Mouse (Mus musculus): ENCODE data around the gene Mcat. TPM values are rescaled to one million over a fixed set of nuclear protein-coding genes. Genes with fewer than 3 reads are reported as not detected.

Gene Mcat
- total RNA-seq (2021) (10 to 100 TPM; 26.2 to 45.8 TPM), polyA plus RNA-seq (2012; rRNA removed) (86.0 and 113 TPM in 2 replicates)
- long read RNA-seq, transcript Mcat-201 (4 exons, 1,917 nt) = major isoform, 53 of 72 reads
- long read RNA-seq, partial matches to known transcripts = 1 of 72 reads
- long read RNA-seq, other reads (novel, unspliced or antisense) = 15 of 72 reads

DNA sequence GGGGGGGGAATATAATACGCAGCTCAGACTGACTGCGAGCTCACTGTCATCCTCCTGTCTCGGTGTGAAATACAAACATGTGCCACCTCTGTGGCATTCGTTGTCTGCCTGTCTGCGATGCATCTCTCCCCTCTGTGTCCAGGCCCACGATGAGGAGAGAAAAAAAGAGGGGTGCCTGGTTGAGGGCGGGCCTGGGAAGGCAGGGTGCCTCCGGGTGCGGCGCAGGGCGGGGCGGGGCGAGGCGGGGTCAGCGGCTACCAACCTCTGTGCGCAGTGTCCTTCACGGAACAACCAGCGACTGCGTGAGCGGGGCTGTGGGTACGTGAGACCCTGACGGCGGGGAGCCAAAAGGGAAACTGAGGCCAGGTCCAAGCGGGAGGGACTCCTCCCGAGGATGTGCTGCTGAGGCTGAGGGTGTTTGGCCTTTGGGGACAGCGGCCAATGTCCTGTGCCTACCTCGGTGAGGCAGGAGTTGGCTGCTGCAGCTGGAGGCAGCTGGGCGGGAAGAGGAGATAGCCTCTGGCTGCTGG lies at the start of gene Mcat, which contains the start of gene Tspo:
Gene Mcat, minus strand, starts transcription at position 461 of the 530 bp plus-strand sequence.
Gene Tspo, plus strand, starts transcription at position 266 of the 530 bp plus-strand sequence.
- peak; percentile 93 for DNase-seq

DNA sequence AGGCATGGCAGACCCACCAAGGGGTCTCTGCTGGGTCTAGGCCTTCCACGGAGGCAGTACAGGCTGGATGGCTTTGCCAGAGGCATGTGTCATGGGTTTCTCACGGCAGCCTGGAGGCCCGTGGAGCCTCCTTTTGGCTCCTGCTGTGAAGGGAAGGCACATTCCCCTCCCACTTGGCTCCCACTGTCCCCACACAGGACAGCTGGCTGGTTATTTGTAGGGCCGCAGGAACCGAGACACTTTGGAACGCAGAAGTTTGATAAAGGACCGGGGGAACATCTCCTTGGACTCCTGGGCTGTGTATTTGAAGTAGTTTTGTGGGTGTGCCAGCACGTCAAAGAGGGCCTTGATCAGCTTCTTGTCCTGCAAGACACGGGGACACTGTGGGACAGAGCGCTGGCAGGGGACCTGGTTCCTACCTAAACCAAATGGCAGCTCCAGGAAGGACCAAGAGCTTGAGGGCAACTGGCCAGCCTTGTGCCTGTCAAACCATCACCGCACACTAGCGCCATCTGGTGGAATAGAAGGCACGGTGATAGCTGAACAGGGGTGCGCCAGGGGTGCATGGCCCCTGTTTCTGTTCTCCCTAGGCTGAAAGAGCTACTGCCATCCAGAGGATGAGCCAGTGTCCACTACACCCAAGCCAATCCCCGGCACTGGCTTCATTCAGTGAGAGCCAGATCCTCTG lies 43.7 kb upstream of the Mcat start:
- peak; percentile 74 for DNase-seq

DNA sequence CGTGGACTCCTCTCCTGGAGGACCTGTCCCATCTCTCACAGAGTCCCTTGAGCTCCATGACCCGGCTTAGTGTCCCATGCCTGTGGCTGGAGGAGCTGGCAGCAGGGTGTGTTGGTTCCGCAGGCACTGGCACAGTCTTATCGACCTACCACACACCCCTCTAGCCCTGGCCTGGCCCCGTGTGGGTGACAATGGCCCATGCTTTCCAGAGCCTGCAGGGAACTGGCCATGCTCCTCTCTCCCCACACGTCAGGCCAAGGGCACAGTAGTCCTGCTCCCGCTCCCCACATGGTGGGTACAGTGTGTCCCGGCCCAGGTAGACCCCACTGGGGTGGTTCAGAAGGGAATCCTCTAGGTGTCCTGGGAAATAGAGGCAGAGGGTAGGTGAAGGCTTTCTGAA lies 43.1 kb upstream of the Mcat start:
- DNase-seq = no peak

DNA sequence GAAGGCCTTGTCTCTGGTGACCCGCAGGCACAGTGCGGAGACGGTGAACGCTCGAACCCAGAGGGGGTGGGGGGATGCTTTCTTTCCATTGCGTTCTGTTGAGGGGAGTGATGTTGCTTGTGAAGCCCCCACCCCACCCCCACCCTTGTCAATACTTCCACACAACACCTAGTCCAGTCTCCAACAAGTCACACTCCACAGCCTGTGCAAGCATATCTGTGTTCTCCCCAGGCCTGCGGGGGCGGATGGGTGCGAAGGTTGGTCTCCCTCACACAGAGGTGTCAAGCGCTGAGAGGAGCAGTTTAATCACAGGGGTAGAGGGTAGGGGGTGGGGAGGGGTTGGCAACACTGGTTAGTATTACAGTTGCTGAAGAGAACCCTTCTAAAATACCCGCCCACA lies 42.6 kb upstream of the Mcat start:
- DNase-seq = no peak

DNA sequence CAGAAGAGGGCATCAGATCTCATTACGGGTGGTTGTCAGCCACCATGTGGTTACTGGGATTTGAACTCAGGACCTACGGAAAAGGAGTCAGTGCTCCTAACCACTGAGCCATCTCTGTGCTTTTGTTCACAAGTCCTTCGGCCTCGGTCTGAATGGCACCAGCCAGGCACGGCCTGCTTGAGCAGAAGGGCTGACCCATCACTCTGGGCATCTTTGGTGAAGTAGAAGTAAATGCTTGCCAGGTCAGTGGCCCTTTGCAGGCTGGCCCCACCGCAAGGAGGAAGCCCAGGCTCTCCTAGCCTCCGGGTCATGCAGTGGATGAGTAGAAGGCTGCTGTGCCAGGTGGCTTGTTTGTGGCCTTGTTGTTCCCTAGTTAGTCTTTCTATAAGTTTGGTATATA lies 39.8 kb upstream of the Mcat start:
- no peak for DNase-seq

DNA sequence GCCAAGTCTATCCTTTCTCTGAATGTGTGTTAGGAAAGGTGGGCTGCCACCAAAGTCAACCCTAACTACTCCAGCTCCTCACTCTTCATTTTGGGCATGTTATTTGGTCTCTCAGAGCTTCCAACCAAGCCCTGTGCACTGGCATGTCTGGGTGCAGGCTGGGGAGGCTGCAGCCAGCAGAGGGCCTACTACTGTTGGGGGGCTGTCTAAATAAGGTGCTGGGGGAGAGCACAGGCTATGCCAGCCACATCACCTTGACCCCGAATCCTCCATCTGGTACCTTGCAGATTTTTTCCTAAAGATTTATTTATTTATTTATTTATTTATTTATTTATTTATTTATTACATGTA lies 39.4 kb upstream of the Mcat start:
- DNase-seq = no peak

DNA sequence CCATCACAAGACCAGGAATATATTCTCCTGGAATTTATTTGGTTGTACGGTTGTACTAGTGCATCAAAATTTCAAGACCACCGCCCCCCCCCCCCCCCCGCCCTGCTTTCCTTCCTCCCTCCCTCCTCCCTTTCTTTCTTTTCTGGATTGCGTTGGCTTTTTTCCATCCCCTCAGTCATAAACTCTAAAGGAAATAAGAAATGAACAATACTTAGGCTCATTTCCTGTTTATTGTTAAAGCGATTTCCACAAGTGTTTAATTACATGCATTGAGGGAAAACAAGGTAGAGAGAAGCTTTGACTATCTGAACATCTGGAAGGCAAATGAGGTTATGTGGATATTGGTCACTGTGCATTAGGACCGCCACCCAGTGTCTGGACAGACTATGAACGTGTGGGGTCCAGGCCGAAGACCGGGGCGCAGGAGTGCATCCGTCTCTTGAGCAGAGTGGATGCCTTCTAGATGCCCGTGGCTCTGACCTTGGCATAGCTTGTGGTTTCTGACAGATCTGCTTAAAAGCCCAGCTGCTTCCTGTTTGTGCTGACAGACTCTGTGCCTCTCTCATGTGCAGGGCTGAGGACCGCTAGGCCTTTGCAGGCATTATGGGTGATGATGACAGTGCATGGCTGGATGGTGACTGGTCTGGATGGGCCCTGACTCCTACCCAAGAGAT lies 38.9 kb upstream of the Mcat start:
- peak; percentile 60 for DNase-seq

DNA sequence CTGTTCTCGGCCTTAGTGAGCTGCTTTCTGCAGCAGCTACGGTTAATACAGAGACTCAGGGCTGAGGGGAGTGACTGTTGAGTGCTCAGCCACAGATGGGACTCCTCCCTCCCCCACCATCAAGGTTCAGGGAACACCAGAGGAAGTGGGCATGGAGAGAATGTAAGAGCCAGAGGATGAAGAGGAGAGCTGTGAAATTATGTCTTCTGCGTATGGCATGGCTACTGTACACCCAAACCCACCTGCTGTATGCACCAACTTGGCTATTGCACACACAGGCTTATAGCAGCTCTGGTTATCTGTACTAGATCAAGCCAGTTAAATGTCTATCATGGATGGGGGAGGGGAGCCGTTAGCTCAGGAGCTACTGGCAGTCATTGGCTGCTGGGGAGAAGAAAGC lies 37.6 kb upstream of the Mcat start:
- no peak for DNase-seq

DNA sequence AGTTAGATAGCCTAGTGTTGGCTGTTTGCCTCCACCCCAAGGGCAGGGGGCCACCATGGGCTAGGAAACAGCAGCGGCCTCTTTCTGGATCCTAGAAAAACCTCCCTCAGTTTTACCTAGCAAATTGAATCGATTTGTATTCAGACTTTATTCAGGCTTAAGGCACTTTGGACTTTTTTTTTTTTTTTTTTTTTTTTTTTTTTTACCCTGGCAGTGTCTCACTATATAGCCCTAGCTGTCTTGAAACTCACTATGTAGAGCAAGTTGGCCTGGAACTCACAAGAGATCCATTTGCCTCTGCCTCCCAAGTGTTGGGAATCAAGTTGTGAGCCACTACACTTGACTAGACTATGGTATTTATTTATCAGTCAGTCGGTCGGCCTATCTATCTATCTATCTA lies 33.2 kb upstream of the Mcat start:
- DNase-seq = no peak

DNA sequence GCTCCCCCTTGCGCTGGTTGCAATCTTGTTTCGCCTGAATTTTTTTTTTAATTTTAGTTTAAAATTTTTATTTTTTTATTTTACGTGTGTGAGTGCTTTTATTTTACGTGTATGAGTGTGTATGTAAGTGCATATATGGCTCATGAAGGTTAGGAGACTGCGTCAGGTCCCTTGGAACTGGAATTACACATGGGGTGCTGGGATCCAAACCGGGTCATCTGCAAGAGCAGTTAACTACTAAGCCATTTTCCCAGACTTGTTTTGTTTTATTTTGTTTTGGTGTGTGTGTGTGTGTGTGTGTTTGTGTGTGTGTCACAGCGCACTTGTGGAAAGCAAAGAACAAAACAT lies 31.8 kb upstream of the Mcat start:
- no peak for DNase-seq

DNA sequence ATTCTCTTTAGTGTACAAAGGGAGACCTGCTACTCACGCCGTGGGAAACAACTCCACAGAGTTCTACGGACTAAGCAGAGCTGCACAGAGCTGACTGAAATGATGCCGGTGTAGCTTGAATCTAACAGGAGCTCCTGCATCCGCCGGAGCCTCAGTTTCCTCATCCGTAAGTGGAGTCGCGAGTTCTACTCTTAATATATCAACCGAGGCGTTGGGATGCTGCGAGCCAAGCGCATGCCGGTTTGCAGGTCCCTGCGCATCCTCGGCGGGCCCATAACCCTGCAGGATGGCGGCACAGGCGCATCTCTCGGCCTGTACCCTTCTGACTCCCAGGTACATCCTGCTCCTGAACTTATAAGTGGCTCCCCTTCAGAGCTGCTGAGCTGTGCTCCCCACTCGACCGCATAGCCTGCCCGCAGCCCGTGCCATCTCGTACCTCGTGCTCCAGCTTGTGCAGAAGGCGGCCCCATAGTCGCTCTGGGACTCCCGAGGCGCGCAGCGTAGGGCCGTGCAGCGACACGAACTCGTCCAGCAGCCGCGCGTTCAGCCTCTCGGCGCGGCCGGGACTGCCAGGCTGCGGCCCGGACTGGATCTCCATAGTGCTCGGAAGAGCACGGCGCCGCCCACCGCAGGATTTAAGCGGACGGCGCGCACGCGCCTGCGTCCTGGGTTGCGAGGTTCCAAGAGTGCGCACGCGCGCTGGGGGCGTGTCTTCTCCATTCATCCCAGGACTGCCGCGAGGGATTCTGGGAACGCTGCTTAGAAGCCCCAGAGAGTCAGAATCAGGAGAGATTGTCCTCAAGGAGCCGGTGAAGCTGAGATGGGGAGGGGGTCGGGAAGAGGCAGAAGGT lies 31.2 kb upstream of the Mcat start, which contains the start of gene Ttll12:
Gene Ttll12, minus strand, starts transcription at position 645 of the 851 bp plus-strand sequence.
- peak; percentile 96 for DNase-seq

DNA sequence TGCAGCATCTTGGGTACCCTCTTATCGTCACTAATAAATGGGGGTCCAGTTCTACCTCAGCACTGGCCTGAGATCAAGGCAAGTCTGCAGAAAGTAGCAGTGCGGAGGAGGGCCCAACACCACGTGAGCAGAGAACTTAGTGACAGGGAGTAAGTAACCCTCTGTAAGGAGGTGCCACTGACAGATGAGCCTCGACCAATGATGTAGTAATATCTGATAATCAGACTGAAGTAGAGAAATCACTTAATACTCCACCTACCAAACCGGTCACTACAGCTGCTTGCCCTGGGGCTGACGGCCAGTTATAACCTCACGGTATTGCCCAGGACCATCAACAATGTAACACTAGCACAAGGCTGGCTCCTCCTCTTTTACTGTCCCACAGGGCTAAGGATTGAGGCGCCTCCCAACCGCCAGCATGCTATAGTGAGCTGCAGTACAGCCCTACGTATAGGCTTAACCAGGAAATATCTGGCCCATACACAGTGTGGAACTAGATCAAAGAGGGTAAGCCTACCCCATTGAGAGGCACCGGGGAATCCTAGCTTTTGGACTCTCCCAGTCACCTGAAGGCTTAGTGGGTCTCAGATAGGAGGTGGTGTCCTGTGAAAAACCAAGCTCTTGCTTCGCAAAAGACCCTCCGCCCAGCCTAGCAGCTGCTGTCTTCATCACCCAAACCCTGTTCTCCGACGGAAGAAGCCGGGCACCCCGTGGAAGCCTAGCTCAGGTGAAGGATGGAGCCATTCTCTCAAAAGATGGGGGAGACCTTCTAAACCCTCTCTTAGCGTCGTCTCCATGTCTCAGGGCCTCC lies 30.3 kb upstream of the Mcat start:
- no peak for DNase-seq

DNA sequence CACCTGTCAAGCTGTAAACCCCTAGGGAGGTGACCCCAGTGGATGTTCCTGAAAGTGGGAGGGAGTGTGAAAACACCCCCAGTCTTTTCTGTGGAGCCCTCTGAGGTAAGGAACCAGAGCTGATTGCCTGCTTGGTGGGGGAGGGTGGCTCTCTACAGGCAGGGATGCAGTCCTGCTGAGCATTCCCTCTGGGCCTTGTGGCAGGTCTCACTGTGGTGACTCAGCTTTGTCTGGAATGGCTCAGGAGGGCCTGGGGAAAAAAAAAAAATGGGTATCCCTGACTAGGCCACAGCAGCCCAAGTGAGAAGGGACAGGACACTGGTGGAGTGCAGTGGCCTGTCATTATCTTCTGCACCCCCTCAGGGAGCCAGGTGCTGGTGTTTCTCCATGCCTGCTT lies 29.6 kb upstream of the Mcat start:
- DNase-seq = peak; percentile 68

DNA sequence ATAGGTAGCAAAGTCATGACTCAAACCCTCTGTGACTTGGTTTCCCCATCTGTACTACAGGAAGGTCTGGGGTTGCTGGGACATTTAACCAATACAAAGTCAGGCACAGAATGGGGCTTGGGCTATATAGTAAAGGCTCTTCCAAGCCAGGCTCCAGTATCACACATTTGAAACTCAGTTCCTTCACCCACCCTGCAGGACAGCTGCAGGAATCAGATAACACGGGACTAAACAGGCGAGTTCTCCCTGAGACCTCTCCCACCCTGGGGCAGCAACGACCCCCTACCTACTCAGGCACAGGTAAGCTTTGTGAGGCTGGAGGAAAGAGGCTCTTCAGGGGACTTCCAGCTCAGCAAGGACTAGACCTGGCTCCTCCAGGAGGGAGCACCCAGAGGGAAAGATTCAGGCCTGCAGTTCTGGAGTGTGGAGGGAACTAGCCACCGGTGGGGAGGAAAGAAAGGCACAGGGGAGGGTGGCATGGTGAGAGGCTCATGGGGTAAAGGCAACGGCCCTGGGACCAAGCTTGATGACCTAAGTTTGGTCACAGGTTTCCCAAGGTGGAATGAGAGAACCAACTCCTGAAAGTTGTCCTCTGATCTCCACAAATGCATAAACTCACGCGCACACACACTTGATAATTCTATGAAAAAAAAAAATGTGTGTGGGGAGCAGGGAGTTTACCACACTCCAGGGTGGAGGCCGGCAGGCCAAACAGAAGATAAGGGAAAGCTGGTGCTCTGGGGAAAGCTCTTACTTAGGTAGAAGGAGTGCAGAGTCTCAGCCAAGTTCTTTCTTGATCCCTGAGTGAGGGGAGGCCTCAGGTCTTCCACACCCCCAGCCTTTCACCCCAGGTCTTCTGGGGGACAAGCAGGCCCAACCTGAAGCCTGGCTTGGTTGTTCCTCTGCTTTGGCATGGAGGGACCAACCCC lies 28.9 kb upstream of the Mcat start:
- no peak for DNase-seq

DNA sequence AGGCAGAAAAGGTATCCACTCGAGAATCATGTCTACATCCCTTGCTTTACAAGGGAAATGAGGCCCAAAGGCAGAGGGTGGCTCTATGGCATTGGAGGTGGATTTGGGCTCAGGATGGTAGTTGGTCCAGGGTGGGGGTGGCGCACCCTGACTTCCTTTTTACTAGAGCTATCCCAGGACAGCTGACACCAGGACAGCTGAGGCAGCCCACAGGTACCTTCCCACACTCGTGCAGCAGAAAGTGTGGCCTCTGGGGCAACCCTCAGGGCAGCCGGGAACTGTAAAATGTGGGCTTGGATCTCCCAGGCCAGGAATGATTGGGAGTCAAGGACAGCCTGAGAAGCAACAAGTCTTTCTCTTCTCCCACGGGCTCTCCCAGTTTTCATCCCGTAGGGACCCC lies 28.2 kb upstream of the Mcat start:
- DNase-seq = no peak

DNA sequence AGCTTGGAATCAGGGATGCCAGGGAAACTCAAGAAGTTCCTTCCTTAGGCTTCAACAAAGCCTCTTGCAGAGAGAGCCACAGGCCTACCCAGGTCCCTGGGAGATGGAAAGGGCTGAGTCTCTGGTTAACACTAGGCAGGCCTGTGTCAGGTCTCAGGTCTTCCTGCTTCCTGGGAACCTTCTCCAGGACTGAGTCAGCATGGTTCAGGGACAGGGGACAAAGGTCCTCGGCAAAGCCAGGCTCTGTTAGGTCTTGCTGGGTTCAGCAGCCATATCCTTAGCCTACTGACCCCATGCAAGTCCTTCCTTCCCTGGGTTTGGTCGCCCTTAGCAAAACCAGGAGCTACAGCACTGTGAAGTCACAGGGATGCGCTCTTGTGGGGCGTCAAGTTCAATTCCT lies 27.3 kb upstream of the Mcat start:
- DNase-seq = no peak

DNA sequence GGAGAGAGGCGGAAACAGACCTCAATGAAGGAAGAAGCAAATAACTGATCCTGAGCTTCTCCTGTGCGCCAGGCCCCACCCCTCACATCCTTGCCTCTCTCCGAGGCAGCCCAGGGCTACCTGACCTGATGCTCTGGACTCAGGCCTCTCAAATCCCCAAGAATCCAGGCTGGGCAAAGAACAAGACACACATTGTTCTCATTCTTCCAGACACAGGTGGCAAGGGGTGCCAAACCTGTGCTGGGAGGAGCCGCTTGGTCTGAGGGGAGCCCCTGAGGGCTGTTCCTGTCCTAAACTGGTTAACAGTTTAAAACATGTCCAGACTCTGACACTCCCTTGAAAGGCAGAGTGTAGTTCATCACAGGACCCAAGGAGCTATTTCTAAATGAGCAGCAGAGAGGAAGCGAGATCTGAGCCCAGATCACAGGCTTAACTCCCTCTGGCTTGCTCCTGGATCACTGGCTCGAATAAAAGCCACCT lies 21.2 kb upstream of the Mcat start:
- DNase-seq = no peak

DNA sequence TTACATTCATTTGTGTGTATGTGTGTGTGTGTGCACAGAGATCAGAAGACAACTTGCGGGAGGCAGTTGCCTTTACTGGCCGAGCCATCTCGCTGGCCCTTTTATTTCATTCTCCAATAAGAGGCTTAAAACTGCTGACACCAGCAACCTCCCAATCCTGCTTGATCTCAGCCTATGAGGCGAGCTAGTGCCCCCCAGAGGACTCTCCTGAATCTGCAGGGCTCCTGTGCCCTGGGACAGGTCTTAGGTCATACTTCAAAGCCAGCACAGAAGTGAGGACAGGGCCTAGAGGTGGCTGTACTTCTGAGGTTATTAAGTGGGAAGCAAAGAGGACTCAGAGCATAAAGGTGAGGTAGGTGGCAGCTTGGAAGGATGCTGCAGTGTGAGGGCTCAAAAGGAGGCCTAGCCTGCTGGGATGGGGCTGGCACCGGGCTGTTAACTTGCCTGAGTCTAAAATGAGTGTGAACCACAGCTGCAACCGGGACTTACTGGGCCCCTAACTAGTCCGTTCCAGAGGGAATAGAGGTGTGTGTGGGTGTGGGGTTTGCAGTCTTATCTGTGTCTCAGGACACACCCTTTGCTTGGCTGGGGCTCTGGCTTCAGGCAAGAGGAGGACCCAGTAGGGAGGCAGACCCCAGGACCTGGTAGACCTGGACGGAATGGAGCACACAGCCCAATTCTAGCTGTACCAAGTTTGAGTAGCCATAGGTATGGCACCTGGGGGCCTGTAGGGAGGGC lies 20.0 kb upstream of the Mcat start:
- peak; percentile 78 for DNase-seq

DNA sequence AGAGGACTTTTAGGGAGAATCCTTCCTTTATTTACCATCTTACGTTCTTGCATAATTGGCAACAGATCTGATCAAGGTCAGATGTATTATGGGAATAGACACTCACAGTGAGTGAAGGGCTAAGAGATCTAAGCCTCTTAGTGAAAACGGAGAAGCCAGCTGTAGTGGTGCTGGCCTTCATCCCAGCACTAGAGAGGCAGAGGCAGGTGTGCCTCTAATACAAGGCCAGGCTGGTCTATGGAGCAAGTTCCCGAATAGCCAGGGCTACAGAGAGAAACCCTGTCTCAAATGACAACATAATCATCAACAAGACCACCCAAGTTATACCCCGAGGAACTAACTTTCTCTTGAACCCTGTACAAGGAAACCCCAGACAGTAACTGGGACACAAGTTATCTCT lies 19.3 kb upstream of the Mcat start:
- no peak for DNase-seq

DNA sequence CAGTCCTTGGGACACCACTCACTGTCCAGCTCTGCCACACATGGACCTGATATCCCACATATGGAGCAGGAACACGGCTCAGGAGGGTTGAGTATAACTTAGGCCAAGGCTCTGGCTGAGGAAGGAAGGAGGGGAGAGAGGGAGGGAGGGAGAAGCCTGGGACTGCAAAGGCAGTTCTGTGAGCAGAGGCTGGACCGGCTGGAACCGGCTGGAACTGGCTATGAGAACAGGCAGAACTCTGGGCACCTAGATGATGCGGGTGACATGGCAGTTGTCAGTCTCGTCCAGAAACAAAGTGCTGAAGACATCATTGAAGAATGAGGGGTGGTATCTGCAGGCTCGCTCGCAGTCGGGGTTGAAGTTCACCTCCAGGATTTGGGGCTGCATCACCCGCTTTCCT lies 13.1 kb upstream of the Mcat start:
- DNase-seq = no peak

Data from adrenal gland, adult 2 months (tissue).